Mouse (Mus musculus): ENCODE data around the gene Cdk8. TPM values are rescaled to one million over a fixed set of nuclear protein-coding genes. Genes with fewer than 3 reads are reported as not detected.
"Not testable (repeated sequence)": the region's sequence is repeated elsewhere in the genome, so short reads cannot be mapped to it uniquely, and the experiment has no call there.

Gene Cdk8
- 41.5 and 43.5 TPM in 2 replicates for polyA plus RNA-seq (2014; fragmentation: Nextera tagmentation; extraction: Ambion mirVana)

DNA sequence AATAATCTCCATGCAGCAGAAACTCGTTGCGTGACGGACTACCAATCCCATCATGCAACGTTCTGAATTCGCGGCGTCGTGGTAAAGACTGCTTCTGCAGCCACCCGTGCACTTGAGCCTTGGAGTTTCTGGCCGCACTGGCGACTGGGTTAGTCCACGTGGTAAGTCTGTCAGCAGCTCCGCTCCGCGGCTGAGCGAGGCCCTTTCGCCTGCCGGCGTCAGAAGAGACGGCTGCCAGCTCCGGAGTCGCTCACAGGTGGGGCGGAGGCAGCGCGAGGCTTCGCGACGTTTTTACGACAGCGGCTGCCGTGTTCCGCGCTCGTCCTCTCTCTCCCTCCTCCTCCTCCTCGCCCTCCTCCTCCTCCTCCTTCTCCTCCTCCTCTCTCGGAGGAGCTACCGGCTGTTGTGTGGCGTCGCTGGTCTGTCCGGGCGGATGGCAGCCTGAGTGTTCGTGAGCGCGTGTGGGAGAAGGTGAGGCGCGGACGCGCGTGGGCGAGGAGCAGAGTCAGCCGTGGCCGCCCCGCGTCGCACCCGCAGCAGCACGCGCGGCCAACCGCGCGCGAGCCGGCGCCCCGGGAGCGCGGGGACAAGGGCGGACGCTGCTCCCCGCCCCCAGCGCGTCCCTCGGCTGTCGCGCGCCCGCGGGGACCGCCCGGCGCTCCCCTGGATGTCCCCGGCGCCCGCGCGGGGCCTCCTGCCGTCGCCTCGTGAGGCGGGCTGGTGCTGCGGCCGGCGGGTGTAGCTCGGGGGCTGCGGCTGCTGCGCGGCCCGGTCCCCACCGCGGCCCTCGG lies at the start of gene Cdk8:
TSS of gene Cdk8 (plus strand) at position 367 of the 791 bp plus-strand sequence.
- Histone ChIP-seq H3K4me1 (replicated peaks; ENCODE audit: control insufficient read depth, insufficient read depth, low read length) (peaks cover 4% of the 10 kb centered on the region), H3K4me3 (ENCODE audit: low read depth, low read length) (peak within 1 kb of the TSS; percentile 83), H3K9ac (ENCODE audit: low read length) (peak within 1 kb of the TSS; percentile 89), H3K9me3 (ENCODE audit: control insufficient read depth, low read length) (no peaks in the 10 kb centered on the region), H3K27ac (ENCODE audit: low read depth, low read length) (peak within 1 kb of the TSS; percentile 96), H3K36me3 (ENCODE audit: control insufficient read depth, insufficient read depth, low read length) (no peaks in the 10 kb centered on the region), H3K27me3 (ENCODE audit: control insufficient read depth, insufficient read depth, low read length) (no peaks in the 10 kb centered on the region), H3K4me2 (ENCODE audit: low read depth, low read length, severe bottlenecking) (peak within 1 kb of the TSS; percentile 48)
- DNase-seq (ENCODE audit: low spot score) (peak; percentile 95), ATAC-seq (replicated peaks; ENCODE audit: low FRiP score) (peak; percentile 89)
- under 1% methylated on average over 75 of the region's 102 CpGs for WGBS

DNA sequence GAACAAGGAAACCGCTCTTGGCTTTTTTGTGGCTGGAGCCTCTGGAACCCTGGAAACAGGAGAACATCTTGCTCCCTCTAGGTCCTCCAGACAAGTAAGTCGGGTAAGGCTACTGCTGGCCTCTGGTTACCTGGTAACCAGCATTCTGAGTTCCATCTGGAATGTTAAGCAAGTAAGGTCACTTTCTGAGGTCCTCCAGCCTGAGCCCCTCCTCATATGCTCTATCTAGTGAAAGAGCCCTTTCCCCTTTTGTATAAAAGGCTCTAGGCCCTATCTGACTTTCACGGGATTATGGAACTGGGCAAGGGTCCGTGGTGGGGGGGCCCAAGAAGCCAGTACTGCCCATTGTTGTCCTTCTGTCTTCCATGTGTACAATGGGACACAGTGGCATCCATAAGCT lies 45.8 kb upstream of the Cdk8 start, which contains the start of gene 1700001J03Rik:
TSS of gene 1700001J03Rik (minus strand) at position 101 of the 400 bp plus-strand sequence.
- ATAC-seq (replicated peaks; ENCODE audit: low FRiP score) = not testable (repeated sequence)

DNA sequence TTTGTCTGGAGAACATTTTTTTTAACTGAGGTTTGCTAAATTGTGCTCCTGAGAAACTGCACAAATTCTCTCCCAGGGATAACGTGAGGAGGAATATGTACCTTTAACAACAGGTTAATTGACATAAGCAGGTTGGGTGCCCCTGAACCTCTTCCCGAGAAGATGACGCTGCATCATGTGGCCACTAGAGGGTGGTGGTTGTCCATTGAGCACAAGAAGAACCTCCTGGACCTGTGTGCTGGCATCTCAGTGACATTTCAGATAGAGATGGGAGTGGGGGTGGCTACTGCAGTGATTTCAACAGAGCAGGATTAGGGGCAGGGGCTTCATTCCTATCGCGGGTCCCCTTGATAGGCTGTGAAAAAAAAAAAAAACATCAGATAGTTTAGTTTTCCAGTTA lies 43.6 kb upstream of the Cdk8 start:
- not testable (repeated sequence) for ATAC-seq (replicated peaks; ENCODE audit: low FRiP score); H3K27me3 ChIP-seq (ENCODE audit: control insufficient read depth, insufficient read depth, low read length); H3K27ac ChIP-seq (ENCODE audit: low read depth, low read length); H3K9me3 ChIP-seq (ENCODE audit: control insufficient read depth, low read length); H3K36me3 ChIP-seq (ENCODE audit: control insufficient read depth, insufficient read depth, low read length); H3K4me2 ChIP-seq (ENCODE audit: low read depth, low read length, severe bottlenecking); H3K9ac ChIP-seq (ENCODE audit: low read length); H3K4me1 ChIP-seq (replicated peaks; ENCODE audit: control insufficient read depth, insufficient read depth, low read length); H3K4me3 ChIP-seq (ENCODE audit: low read depth, low read length); DNase-seq (ENCODE audit: low spot score)
- 35% methylated on average over 5 of the region's 5 CpGs for WGBS

More for the DNA sequence above, 45.8 kb upstream of the Cdk8 start, which contains the start of gene 1700001J03Rik:
- DNase-seq (ENCODE audit: low spot score); H3K9me3 ChIP-seq (ENCODE audit: control insufficient read depth, low read length); H3K27me3 ChIP-seq (ENCODE audit: control insufficient read depth, insufficient read depth, low read length); H3K4me3 ChIP-seq (ENCODE audit: low read depth, low read length); H3K4me1 ChIP-seq (replicated peaks; ENCODE audit: control insufficient read depth, insufficient read depth, low read length); H3K9ac ChIP-seq (ENCODE audit: low read length); H3K36me3 ChIP-seq (ENCODE audit: control insufficient read depth, insufficient read depth, low read length); H3K27ac ChIP-seq (ENCODE audit: low read depth, low read length); H3K4me2 ChIP-seq (ENCODE audit: low read depth, low read length, severe bottlenecking): not testable (repeated sequence)
- WGBS = 81% methylated on average over 4 of the region's 4 CpGs

DNA sequence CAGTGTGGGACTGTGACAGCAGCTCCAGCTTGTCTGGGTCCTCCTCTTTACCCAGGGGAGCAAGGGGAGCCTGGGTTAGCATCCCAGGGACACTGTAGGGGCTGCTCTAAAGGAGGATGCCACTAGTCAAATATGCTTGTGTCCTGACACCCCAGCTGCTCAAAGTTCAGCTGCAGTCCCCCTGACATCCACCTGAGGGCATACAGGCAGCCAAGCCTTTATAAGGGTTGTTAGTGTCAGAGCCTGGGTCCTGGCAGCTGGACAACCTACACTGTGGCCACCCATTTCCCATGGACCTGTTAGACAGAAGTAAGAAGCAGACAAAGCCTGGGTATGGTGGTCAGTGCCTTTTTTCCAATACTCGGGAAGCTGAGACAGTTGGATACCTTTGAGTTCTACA lies 42.9 kb upstream of the Cdk8 start:
- H3K9ac ChIP-seq (ENCODE audit: low read length) = no peak overlapping the region
- DNase-seq (ENCODE audit: low spot score) (no peak), ATAC-seq (replicated peaks; ENCODE audit: low FRiP score) (no peak)
- H3K4me3 ChIP-seq (ENCODE audit: low read depth, low read length) = no peak overlapping the region
- 89% methylated on average over 1 of the region's 1 CpGs for WGBS
- no peaks in the 10 kb centered on the region for H3K27me3 ChIP-seq (ENCODE audit: control insufficient read depth, insufficient read depth, low read length)
- no peak overlapping the region for H3K27ac ChIP-seq (ENCODE audit: low read depth, low read length)
- no peaks in the 10 kb centered on the region for H3K4me1 ChIP-seq (replicated peaks; ENCODE audit: control insufficient read depth, insufficient read depth, low read length)
- no peak overlapping the region for H3K4me2 ChIP-seq (ENCODE audit: low read depth, low read length, severe bottlenecking)
- no peaks in the 10 kb centered on the region for H3K36me3 ChIP-seq (ENCODE audit: control insufficient read depth, insufficient read depth, low read length)
- H3K9me3 ChIP-seq (ENCODE audit: control insufficient read depth, low read length) = 0 out of 2 replicates have a peak, but pooled peaks cover 3% of the 10 kb centered on the region

- Histone ChIP-seq H3K4me3 (ENCODE audit: low read depth, low read length) (no peak overlapping the region), H3K9me3 (ENCODE audit: control insufficient read depth, low read length) (0 out of 2 replicates have a peak, but pooled peaks cover under 1% of the 10 kb centered on the region), H3K36me3 (ENCODE audit: control insufficient read depth, insufficient read depth, low read length) (no peaks in the 10 kb centered on the region), H3K9ac (ENCODE audit: low read length) (no peak overlapping the region), H3K4me2 (ENCODE audit: low read depth, low read length, severe bottlenecking) (no peak overlapping the region), H3K4me1 (replicated peaks; ENCODE audit: control insufficient read depth, insufficient read depth, low read length) (no peaks in the 10 kb centered on the region), H3K27me3 (ENCODE audit: control insufficient read depth, insufficient read depth, low read length) (no peaks in the 10 kb centered on the region), H3K27ac (ENCODE audit: low read depth, low read length) (no peak overlapping the region)
- 93% methylated on average over 7 of the region's 7 CpGs for WGBS
- no peak for ATAC-seq (replicated peaks; ENCODE audit: low FRiP score)
- no peak for DNase-seq (ENCODE audit: low spot score)
Observed at GRCm38 (mm10) chr5:146188712-146189111, 42.3 kb upstream of the Cdk8 start.

GRCm38 (mm10) chr5:146190093-146190492 lies 40.9 kb upstream of the Cdk8 start:
- no peaks in the 10 kb centered on the region for H3K36me3 ChIP-seq (ENCODE audit: control insufficient read depth, insufficient read depth, low read length)
- H3K9ac ChIP-seq (ENCODE audit: low read length) = no peak overlapping the region
- no peak overlapping the region for H3K4me2 ChIP-seq (ENCODE audit: low read depth, low read length, severe bottlenecking)
- DNase-seq (ENCODE audit: low spot score) = no peak
- 68% methylated on average over 4 of the region's 4 CpGs for WGBS
- no peak for ATAC-seq (replicated peaks; ENCODE audit: low FRiP score)
- no peak overlapping the region for H3K27ac ChIP-seq (ENCODE audit: low read depth, low read length)
- no peaks in the 10 kb centered on the region for H3K4me1 ChIP-seq (replicated peaks; ENCODE audit: control insufficient read depth, insufficient read depth, low read length)
- H3K9me3 ChIP-seq (ENCODE audit: control insufficient read depth, low read length) = no peaks in the 10 kb centered on the region
- H3K4me3 ChIP-seq (ENCODE audit: low read depth, low read length) = no peak overlapping the region
- no peaks in the 10 kb centered on the region for H3K27me3 ChIP-seq (ENCODE audit: control insufficient read depth, insufficient read depth, low read length)

DNA sequence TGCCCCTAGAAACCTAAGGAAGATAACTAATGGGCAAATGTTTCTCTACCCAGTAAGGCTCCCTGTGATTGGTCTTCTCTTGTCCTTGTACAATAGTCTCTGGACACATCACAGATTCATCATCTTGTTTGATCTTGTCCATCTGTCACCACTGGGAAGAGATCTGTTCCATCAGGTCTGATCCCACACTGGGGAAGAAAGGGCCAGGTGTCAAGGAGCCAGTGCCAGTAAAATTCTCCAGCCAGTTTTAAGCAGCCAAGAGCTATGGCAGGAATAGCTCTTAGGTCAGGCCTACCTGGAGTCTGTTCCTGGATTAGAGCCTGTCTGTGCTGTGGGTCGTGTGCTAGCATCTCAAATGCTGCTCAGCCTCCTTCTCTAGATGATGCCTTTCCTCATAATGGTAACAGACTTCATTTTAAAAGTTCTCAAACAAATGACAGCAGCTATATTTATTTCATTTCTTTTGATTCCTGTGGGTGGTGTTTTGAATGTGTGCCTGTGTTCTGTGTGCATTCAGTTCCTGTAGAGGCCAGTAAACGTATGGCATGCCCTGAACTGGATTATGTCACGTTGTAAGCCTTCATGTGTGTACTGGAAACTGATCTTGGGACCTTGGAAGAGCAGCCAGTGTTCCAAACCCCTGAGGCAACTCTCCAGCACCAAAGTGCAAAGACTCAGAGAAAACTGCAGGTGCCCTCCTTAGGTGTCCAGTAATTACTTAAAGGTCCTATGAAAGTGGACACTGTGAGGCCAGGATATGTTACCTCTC lies 40.3 kb upstream of the Cdk8 start:
- no peak overlapping the region for H3K27ac ChIP-seq (ENCODE audit: low read depth, low read length)
- no peaks in the 10 kb centered on the region for H3K4me1 ChIP-seq (replicated peaks; ENCODE audit: control insufficient read depth, insufficient read depth, low read length)
- no peak for DNase-seq (ENCODE audit: low spot score)
- no peaks in the 10 kb centered on the region for H3K9me3 ChIP-seq (ENCODE audit: control insufficient read depth, low read length)
- H3K27me3 ChIP-seq (ENCODE audit: control insufficient read depth, insufficient read depth, low read length) = no peaks in the 10 kb centered on the region
- H3K4me2 ChIP-seq (ENCODE audit: low read depth, low read length, severe bottlenecking) = no peak overlapping the region
- 62% methylated on average over 3 of the region's 3 CpGs for WGBS
- no peak for ATAC-seq (replicated peaks; ENCODE audit: low FRiP score)
- no peak overlapping the region for H3K4me3 ChIP-seq (ENCODE audit: low read depth, low read length)
- H3K36me3 ChIP-seq (ENCODE audit: control insufficient read depth, insufficient read depth, low read length) = no peaks in the 10 kb centered on the region
- H3K9ac ChIP-seq (ENCODE audit: low read length) = no peak overlapping the region

DNA sequence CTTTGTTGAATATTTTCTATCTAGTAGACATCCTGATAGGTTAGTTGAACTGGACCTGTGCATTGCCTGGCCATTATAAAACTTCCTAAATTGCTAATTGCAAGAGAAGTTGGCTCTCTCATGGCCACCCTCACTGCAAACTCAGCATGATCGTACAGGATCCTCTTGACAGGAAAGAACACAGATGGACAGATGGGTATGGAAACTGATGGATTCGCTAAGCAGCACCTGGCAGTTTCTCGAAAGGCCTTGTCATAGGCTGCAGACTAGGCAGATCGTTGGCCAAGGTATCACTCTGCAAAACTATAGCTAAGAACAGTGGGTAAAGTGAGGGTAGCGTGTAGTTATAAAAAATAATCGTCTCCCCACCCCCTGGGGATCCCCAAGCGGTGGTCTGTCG lies 37.7 kb upstream of the Cdk8 start:
- no peak overlapping the region for H3K4me2 ChIP-seq (ENCODE audit: low read depth, low read length, severe bottlenecking)
- ATAC-seq (replicated peaks; ENCODE audit: low FRiP score) (no peak), DNase-seq (ENCODE audit: low spot score) (no peak)
- no peak overlapping the region for H3K9ac ChIP-seq (ENCODE audit: low read length)
- H3K27me3 ChIP-seq (ENCODE audit: control insufficient read depth, insufficient read depth, low read length) = no peaks in the 10 kb centered on the region
- no peak overlapping the region for H3K27ac ChIP-seq (ENCODE audit: low read depth, low read length)
- no peak overlapping the region for H3K4me3 ChIP-seq (ENCODE audit: low read depth, low read length)
- H3K9me3 ChIP-seq (ENCODE audit: control insufficient read depth, low read length) = no peaks in the 10 kb centered on the region
- WGBS = 85% methylated on average over 8 of the region's 8 CpGs
- no peaks in the 10 kb centered on the region for H3K4me1 ChIP-seq (replicated peaks; ENCODE audit: control insufficient read depth, insufficient read depth, low read length)
- no peaks in the 10 kb centered on the region for H3K36me3 ChIP-seq (ENCODE audit: control insufficient read depth, insufficient read depth, low read length)

All from forebrain, embryonic 11.5 days (tissue).